Mouse (Mus musculus) CH12.LX (cell line): Measurements from ENCODE around the gene Spz1. TPM values are rescaled to one million over a fixed set of nuclear protein-coding genes. Genes with fewer than 3 reads are reported as not detected.

Experiments
- DNase-seq: peaks from one replicate; pipeline ENCODE4 v3.0.0-alpha.2; 2013; ENCODE audit errors: extremely low read depth
- H3K27ac ChIP-seq: 2 replicates; pipeline ENCODE4 v1.5.1; 2012; ENCODE audit warnings: low read depth, mild to moderate bottlenecking, control low read depth, moderate library complexity; ENCODE audit not compliant: insufficient read depth
- H3K27me3 ChIP-seq: replicated peaks from 2 replicates; pipeline ENCODE3; 2012; ENCODE audit warnings: inconsistent platforms
- H3K36me3 ChIP-seq, 2 experiments: replicated peaks in 1 of 2; 2 replicates each; pipeline versions ENCODE3 to v1.6.1; 2012; ENCODE audit warnings: inconsistent platforms in 1 of 2, low read length in 1 of 2, mild to moderate bottlenecking in 1 of 2, mixed read lengths in 1 of 2, moderate library complexity in 1 of 2; ENCODE audit not compliant: control insufficient read depth in 1 of 2, insufficient read depth in 1 of 2
- H3K4me1 ChIP-seq, 2 experiments: 2 replicates each; pipeline ENCODE4 v1.6.1; 2012; ENCODE audit warnings: inconsistent platforms in 1 of 2, moderate library complexity in 1 of 2; ENCODE audit not compliant: insufficient read depth in 2 of 2, control insufficient read depth in 1 of 2
- H3K4me2 ChIP-seq: 2 replicates; pipeline ENCODE4 v1.6.1; 2012; ENCODE audit warnings: low read depth, mild to moderate bottlenecking, control low read depth; ENCODE audit not compliant: poor library complexity, insufficient read depth, severe bottlenecking
- H3K4me3 ChIP-seq, 3 experiments: fragments of 150-350 bp in 1 of 3; sonication (generic) in 1 of 3; replicated peaks in 1 of 3; 2 replicates each; pipeline versions ENCODE3 to v1.5.1; 2011 to 2012; ENCODE audit warnings: low read depth in 2 of 3, low read length in 2 of 3, mild to moderate bottlenecking in 2 of 3, moderate library complexity in 2 of 3, control low read depth in 1 of 3, improper control_type of control experiment in 1 of 3, inconsistent platforms in 1 of 3, mixed read lengths in 1 of 3; ENCODE audit not compliant: poor library complexity in 1 of 3
- H3K79me2 ChIP-seq: replicated peaks from 2 replicates; pipeline ENCODE4 v1.6.1; 2012; ENCODE audit warnings: mild to moderate bottlenecking, moderate library complexity; ENCODE audit not compliant: control insufficient read depth, poor library complexity, insufficient read depth, severe bottlenecking; ENCODE audit errors: extremely low read depth
- H3K9ac ChIP-seq: 2 replicates; pipeline ENCODE4 v1.6.1; 2012; ENCODE audit warnings: low read depth, mild to moderate bottlenecking, control low read depth, moderate library complexity; ENCODE audit not compliant: insufficient read depth
- H3K9me3 ChIP-seq: replicated peaks from 2 replicates; pipeline ENCODE3; 2012; ENCODE audit warnings: low read length, inconsistent platforms, mixed read lengths
- BHLHE40 ChIP-seq: IDR thresholded peaks from 2 replicates; pipeline ENCODE4 v1.6.1; 2011; ENCODE audit warnings: mild to moderate bottlenecking, low read depth, low read length, improper control_type of control experiment
- ETS1 ChIP-seq: conservative IDR thresholded peaks from 2 replicates; pipeline ENCODE4 v1.6.1; 2012; ENCODE audit warnings: low read depth, mild to moderate bottlenecking, inconsistent platforms, low read length, improper control_type of control experiment, moderate library complexity
- GABPA ChIP-seq: IDR thresholded peaks from 2 replicates; pipeline ENCODE4 v1.6.1; 2012; ENCODE audit warnings: low read depth, low read length, improper control_type of control experiment, inconsistent platforms; ENCODE audit not compliant: insufficient replicate concordance
- HCFC1 ChIP-seq: IDR thresholded peaks from 2 replicates; pipeline ENCODE4 v1.6.1; 2012; ENCODE audit warnings: low read depth, mild to moderate bottlenecking, inconsistent platforms, low read length, improper control_type of control experiment
- IRF4 ChIP-seq: IDR thresholded peaks from 2 replicates; pipeline ENCODE4 v1.6.1; 2014; ENCODE audit warnings: low read depth, mild to moderate bottlenecking, inconsistent platforms, low read length, improper control_type of control experiment
- JUN ChIP-seq: IDR thresholded peaks from 2 replicates; pipeline ENCODE4 v1.6.1; 2011; ENCODE audit warnings: low read depth, mild to moderate bottlenecking, low read length, improper control_type of control experiment, moderate library complexity; ENCODE audit not compliant: insufficient read depth
- JUND ChIP-seq: conservative IDR thresholded peaks from 2 replicates; pipeline ENCODE4 v1.6.1; 2011; ENCODE audit warnings: low read depth, low read length, improper control_type of control experiment
- KAT2A ChIP-seq: IDR thresholded peaks from 2 replicates; pipeline ENCODE4 v1.6.1; 2012; ENCODE audit warnings: low read length, improper control_type of control experiment, inconsistent platforms; ENCODE audit not compliant: insufficient replicate concordance
- MAX ChIP-seq: IDR thresholded peaks from 2 replicates; pipeline ENCODE4 v1.6.1; 2011; ENCODE audit warnings: low read length, improper control_type of control experiment
- MAZ ChIP-seq: IDR thresholded peaks from 2 replicates; pipeline ENCODE4 v1.6.1; 2012; ENCODE audit warnings: low read depth, mild to moderate bottlenecking, inconsistent platforms, low read length, improper control_type of control experiment, moderate library complexity
- MEF2A ChIP-seq: IDR thresholded peaks from 2 replicates; pipeline ENCODE4 v1.6.1; 2014; ENCODE audit warnings: low read depth, mild to moderate bottlenecking, inconsistent platforms, low read length, improper control_type of control experiment, borderline replicate concordance
- MXI1 ChIP-seq: IDR thresholded peaks from 2 replicates; pipeline ENCODE4 v1.6.1; 2011; ENCODE audit warnings: mild to moderate bottlenecking, low read depth, low read length, improper control_type of control experiment
- MYC ChIP-seq: IDR thresholded peaks from 2 replicates; pipeline ENCODE4 v1.6.1; 2011; ENCODE audit warnings: low read depth, mild to moderate bottlenecking, improper control_type of control experiment, low read length
- POLR2A ChIP-seq: IDR thresholded peaks from 2 replicates; pipeline ENCODE4 v1.6.1; 2011; ENCODE audit warnings: low read depth, mild to moderate bottlenecking, improper control_type of control experiment, low read length
- RAD21 ChIP-seq: IDR thresholded peaks from 2 replicates; pipeline ENCODE4 v1.6.1; 2011; ENCODE audit warnings: low read depth, mild to moderate bottlenecking, low read length, improper control_type of control experiment, moderate library complexity
- SMC3 ChIP-seq: IDR thresholded peaks from 2 replicates; pipeline ENCODE4 v1.6.1; 2011; ENCODE audit warnings: low read depth, low read length, improper control_type of control experiment
- TBP ChIP-seq: conservative IDR thresholded peaks from 2 replicates; pipeline ENCODE4 v1.6.1; 2011; ENCODE audit warnings: low read depth, low read length, improper control_type of control experiment
- TCF12 ChIP-seq: IDR thresholded peaks from 2 replicates; pipeline ENCODE4 v1.6.1; 2014; ENCODE audit warnings: low read depth, mild to moderate bottlenecking, inconsistent platforms, low read length, improper control_type of control experiment
- UBTF ChIP-seq: IDR thresholded peaks from 2 replicates; pipeline ENCODE4 v1.6.1; 2012; ENCODE audit warnings: low read depth, mild to moderate bottlenecking, inconsistent platforms, low read length, improper control_type of control experiment, moderate library complexity
- USF1 ChIP-seq: IDR thresholded peaks from 2 replicates; pipeline ENCODE4 v1.6.1; 2014; ENCODE audit warnings: low read depth, mild to moderate bottlenecking, inconsistent platforms, low read length, improper control_type of control experiment
- USF2 ChIP-seq: conservative IDR thresholded peaks from 2 replicates; pipeline ENCODE4 v1.6.1; 2011; ENCODE audit warnings: low read depth, low read length, improper control_type of control experiment
- ZC3H11A ChIP-seq: IDR thresholded peaks from 2 replicates; pipeline ENCODE4 v1.6.1; 2012; ENCODE audit warnings: low read depth, mild to moderate bottlenecking, inconsistent platforms, low read length, improper control_type of control experiment
- ZNF384 ChIP-seq: IDR thresholded peaks from 2 replicates; pipeline ENCODE4 v1.6.1; 2012; ENCODE audit warnings: low read depth, low read length, improper control_type of control experiment, inconsistent platforms
- dilution Hi-C: fragments of 300-500 bp; cut with MboI; formaldehyde crosslinking; loops from 2 replicates; pipeline ENCODE4 v1.14.3; 2020; ENCODE audit warnings: low sequenced_read_pairs; ENCODE audit not compliant: extremely low pct_unique_long_range_greater_than_20kb, extremely low pct_ligation_motif_present
- in situ Hi-C: fragments of 300-500 bp; cut with MboI; formaldehyde crosslinking; loops from 3 replicates; pipeline ENCODE4 v1.14.3; 2019; ENCODE audit warnings: low sequenced_read_pairs, low pct_ligation_motif_present, low pct_unique_long_range_greater_than_20kb, mixed read lengths
- polyA plus RNA-seq: library from polyadenylated mRNA; unstranded; fragments of >175 nt; gene quantifications from 2 replicates; pipeline ENCODE4 v1.2.1, GENCODE M21; 2012; ENCODE audit warnings: low read depth; ENCODE audit not compliant: insufficient read length
- total RNA-seq, 2 experiments: library from RNA; depleted of rRNA; stranded (reverse); fragments of 300-350 nt in 1 of 2; fragments of >200 nt in 1 of 2; gene quantifications; 2 replicates each; pipeline ENCODE4 v1.2.3; 2012 to 2014

Gene Spz1
- total and polyA plus RNA-seq, 3 experiments: not detected

DNA sequence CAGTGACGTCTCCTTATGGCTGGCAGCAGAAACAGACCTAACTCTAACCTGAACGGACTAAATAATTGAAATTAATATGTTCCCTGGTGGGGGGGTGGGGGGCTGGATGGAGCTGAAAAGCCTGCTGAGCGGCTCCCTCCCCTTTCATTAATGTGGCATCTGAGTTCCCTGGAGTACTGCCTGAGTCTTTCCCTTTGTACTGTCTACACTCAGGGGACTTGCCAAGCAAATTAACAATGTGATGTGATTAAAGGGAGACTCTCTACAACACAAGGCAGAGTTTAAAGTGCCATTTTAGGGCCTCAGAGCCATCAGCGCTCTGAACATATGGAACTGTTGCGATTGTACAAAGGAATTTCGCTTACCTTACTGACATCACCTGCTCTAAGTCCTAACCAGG, 18.5 kb upstream of the Spz1 start:
- no peaks in the 10 kb centered on the region for H3K27me3 ChIP-seq
- no peaks in the 10 kb centered on the region for H3K4me1 ChIP-seq
- H3K4me3 ChIP-seq: no peak overlapping the region
- H3K9ac ChIP-seq: no peak overlapping the region
- no peaks in the 10 kb centered on the region for H3K36me3 ChIP-seq
- no peak overlapping the region for H3K4me2 ChIP-seq
- dilution Hi-C loops (no loop called here), in situ Hi-C loops (no loop called here)
- TF ChIP-seq IRF4 (no peak), MYC (no peak), TBP (no peak), HCFC1 (no peak)
- H3K27ac ChIP-seq: no peak overlapping the region
- H3K79me2 ChIP-seq: no peaks in the 10 kb centered on the region
- no peaks in the 10 kb centered on the region for H3K9me3 ChIP-seq
- no peak for DNase-seq

DNA sequence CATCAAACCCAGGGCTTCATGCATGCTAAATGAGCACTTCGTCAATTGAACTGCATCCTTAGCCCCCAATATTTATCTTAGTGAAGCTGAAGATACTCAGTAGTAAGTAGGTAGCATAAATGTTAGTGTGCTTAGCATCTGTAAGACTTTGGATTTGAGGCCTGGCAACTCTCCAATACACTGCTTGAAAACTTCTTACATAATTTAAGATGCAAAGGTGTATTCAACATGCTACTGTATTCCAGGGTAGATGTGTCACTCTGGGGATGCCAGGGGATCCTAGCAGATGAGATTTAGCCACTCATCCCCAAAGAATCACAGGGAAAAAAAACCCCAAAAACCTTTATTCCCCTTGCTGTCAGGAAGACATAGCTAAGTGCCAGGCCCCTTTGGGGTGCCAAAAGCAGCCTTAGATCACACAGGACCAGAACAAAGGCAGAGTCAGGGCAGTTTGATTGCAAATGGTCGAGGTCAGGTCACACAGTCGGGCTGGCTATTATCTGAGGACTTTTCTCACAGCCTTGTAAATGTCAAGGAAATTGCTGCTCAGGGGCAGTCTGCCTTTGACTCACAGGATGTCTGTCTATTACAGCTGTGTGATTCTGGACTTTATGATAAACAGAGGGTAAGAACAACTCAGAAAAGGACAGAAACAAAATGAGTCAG, 17.9 kb upstream of the Spz1 start:
- H3K9ac ChIP-seq: no peak overlapping the region
- dilution Hi-C loops: no loop called here
- no peak overlapping the region for H3K27ac ChIP-seq

DNA sequence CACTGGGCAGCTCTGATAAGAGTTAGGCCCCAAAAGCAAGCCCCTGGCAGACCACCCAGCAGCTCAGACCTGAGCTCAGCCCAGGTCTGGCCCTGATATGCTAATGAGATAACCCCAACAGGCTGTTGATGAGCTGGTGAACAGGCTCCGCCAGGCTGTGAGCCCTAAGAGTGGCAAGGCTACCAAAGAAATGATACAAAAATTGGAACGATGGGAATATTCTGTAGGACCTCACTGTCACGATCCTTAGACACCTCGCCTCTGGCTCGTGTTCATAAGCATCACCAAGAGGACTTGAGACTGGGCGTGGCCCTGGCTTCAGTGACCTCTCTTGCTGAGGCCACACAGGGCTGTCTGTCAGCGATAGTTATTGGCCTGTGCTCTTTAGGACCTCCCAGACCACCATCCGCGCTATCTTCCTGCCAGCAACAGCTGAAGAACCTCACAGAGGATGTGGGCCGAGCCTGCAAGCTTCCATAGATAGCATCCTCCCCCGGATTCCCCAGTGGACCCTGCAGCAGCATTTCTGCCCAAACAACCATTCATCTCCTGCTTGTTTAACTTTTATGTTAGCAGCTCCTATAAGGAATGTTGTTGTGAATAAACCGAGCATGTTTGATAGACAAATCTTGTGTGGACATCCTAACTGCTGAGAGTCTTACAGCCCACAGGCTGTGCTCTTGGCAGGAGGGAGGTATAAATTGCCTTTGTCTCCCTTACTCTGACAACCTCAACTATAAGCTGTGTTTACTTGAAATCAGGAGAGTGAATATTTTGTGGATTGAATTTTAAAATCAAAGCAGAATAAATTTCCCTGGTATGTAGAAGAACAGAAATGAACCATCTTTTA, 17.0 kb upstream of the Spz1 start:
- in situ Hi-C loops (no loop called here), dilution Hi-C loops (no loop called here)
- H3K27me3 ChIP-seq: no peaks in the 10 kb centered on the region
- H3K4me2 ChIP-seq: no peak overlapping the region
- no peak for DNase-seq
- H3K9me3 ChIP-seq: no peaks in the 10 kb centered on the region
- no peak overlapping the region for H3K9ac ChIP-seq
- H3K27ac ChIP-seq: no peak overlapping the region
- no peak overlapping the region for H3K4me3 ChIP-seq
- no peaks in the 10 kb centered on the region for H3K36me3 ChIP-seq
- TF ChIP-seq KAT2A (no peak), USF1 (no peak), ZNF384 (no peak), USF2 (no peak), JUN (no peak), IRF4 (no peak), UBTF (no peak), POLR2A (no peak), ETS1 (no peak), MEF2A (no peak), ZC3H11A (no peak), SMC3 (no peak), MAX (no peak), RAD21 (no peak), MAZ (no peak), JUND (no peak), GABPA (no peak)
- TF ChIP-seq, all 38 proteins: peak for 0
- Histone ChIP-seq H3K79me2 (no peaks in the 10 kb centered on the region), H3K4me1 (no peaks in the 10 kb centered on the region)

More for the DNA sequence above, 17.9 kb upstream of the Spz1 start:
- Histone ChIP-seq H3K27me3 (no peaks in the 10 kb centered on the region), H3K79me2 (no peaks in the 10 kb centered on the region), H3K36me3 (no peaks in the 10 kb centered on the region), H3K4me2 (no peak overlapping the region), H3K9me3 (no peaks in the 10 kb centered on the region), H3K4me3 (no peak overlapping the region), H3K4me1 (no peaks in the 10 kb centered on the region)
- DNase-seq: no peak
- in situ Hi-C loops: no loop called here
- TF ChIP-seq MXI1 (no peak), BHLHE40 (no peak), JUND (no peak), ZC3H11A (no peak), MAX (no peak), TCF12 (no peak), MEF2A (no peak), POLR2A (no peak), IRF4 (no peak)
